13 mouse cellular contexts compared by ENCODE assay signal in the genomic region with DNA sequence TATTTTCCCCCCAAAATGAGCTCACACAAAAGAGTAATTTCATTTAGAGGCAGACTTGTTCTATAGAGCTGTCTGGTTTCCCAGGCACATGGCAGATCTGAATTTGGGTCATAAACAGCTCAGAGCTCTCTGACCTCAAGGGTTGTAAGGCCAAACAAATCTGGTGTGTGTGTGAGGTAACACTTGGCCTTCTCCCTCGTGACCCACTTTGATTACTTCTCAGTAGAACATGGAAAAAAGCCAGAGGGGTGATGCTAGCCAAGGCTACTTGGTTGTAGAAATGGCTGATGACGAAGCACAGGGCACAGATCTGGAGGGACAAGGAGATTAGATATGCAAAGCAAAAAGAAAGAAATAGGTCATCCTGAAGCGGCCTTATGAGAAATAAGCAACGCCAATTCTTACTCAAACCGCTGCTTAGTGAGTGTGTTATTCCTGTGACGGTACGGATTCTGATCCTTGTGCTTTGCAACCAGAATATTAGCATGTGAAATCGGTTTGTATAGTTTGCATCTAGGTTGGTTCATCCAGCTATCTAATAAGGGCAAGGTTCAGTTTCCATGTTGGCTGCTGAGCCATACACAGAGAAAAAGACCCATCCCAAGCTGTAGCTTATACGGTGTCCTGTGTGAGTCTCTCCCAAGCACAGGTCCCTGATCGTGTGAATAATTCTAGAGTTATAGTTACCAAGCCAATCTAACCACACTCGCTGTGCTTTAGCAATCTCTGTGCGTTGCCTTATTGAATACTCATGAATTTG. TPM values are rescaled to one million over a fixed set of nuclear protein-coding genes. Genes with fewer than 3 reads are reported as not detected.
DNase-seq lines count a peak whose midpoint lies in the region; ATAC-seq lines count a peak whose summit lies in the region.
"Had no signal": no experiment of that assay in that cellular context is flagged by ENCODE, and none has a peak within 500 bp of the region (broad histone marks: within the 10 kb centered on the region; RNA-seq: fewer than 3 reads in every experiment).

No protein-coding gene starts in this region.

- no peak for ATAC-seq in hindbrain, embryonic 14.5 days (ENCODE audit: low FRiP score)
- ATAC-seq: Patski had no signal

- WGBS in hindbrain, embryonic 14.5 days, result 89% methylated on average over 12 of the region's 12 CpGs
- WGBS in limb, embryonic 10.5 days, result 87% methylated on average over 12 of the region's 12 CpGs

- DNase-seq in gastrocnemius, adult 18-20 months (ENCODE audit: low spot score), result peak; percentile 89
- DNase-seq in gastrocnemius, postnatal 4 days (ENCODE audit: low spot score in 2 of 2), result no peak
- peak; percentile 35 for DNase-seq in MN1 (ENCODE audit: low spot score)
- DNase-seq in cerebellum, adult 18-20 months, result peak; percentile 65 to 74
- DNase-seq in heart, postnatal 14 days, result peak; percentile 59 to 65
- DNase-seq in frontal cortex, postnatal 36 days (ENCODE audit: low spot score in 2 of 2), result no peak
- no peak for DNase-seq in hindbrain, embryonic 14.5 days (ENCODE audit: low spot score)
- DNase-seq in limb, embryonic 10.5 days (ENCODE audit: low spot score), result no peak

- H3K9ac ChIP-seq in hindbrain, embryonic 14.5 days, result no peak overlapping the region
- H3K9ac ChIP-seq: hindbrain, embryonic 15.5 days; limb, embryonic 12.5 days; neural tube, embryonic 15.5 days; stomach, embryonic 15.5 days had no signal

- no peak overlapping the region for H3K27ac ChIP-seq in hindbrain, embryonic 14.5 days
- H3K27ac ChIP-seq in limb, embryonic 10.5 days, result no peak overlapping the region
- H3K27ac ChIP-seq: hindbrain, embryonic 15.5 days; limb, embryonic 12.5 days; neural tube, embryonic 15.5 days; stomach, embryonic 15.5 days had no signal

- H3K4me2 ChIP-seq in hindbrain, embryonic 14.5 days (replicated peaks), result no peak overlapping the region
- H3K4me2 ChIP-seq: hindbrain, embryonic 15.5 days; limb, embryonic 12.5 days; neural tube, embryonic 15.5 days; stomach, embryonic 15.5 days had no signal

- H3K27me3 ChIP-seq in hindbrain, embryonic 14.5 days (ENCODE audit: control insufficient read depth, insufficient read depth, low read length), result no peaks in the 10 kb centered on the region
- H3K27me3 ChIP-seq in limb, embryonic 10.5 days (ENCODE audit: low read depth, poor library complexity, severe bottlenecking), result no peaks in the 10 kb centered on the region
- H3K27me3 ChIP-seq: hindbrain, embryonic 15.5 days; limb, embryonic 12.5 days; neural tube, embryonic 15.5 days; Patski; stomach, embryonic 15.5 days had no signal

- peaks cover 6% of the 10 kb centered on the region; the same call in 1 of the 2 replicates for H3K9me3 ChIP-seq in hindbrain, embryonic 14.5 days (ENCODE audit: control insufficient read depth, low read length)
- no peaks in the 10 kb centered on the region for H3K9me3 ChIP-seq in limb, embryonic 10.5 days (replicated peaks)
- H3K9me3 ChIP-seq: hindbrain, embryonic 15.5 days; limb, embryonic 12.5 days; neural tube, embryonic 15.5 days; stomach, embryonic 15.5 days had no signal

- H3K4me1 ChIP-seq in hindbrain, embryonic 14.5 days (replicated peaks; ENCODE audit: control insufficient read depth, insufficient read depth, low read length), result no peaks in the 10 kb centered on the region
- peaks cover 11% of the 10 kb centered on the region; the same call in 1 of the 2 replicates for H3K4me1 ChIP-seq in limb, embryonic 10.5 days
- H3K4me1 ChIP-seq: hindbrain, embryonic 15.5 days; limb, embryonic 12.5 days; neural tube, embryonic 15.5 days; stomach, embryonic 15.5 days had no signal

- intact Hi-C loops in heart, postnatal 14 days (cut with DNase I), result no loop called here

- H3K36me3 ChIP-seq in hindbrain, embryonic 14.5 days (replicated peaks; ENCODE audit: control insufficient read depth, insufficient read depth), result no peaks in the 10 kb centered on the region
- no peaks in the 10 kb centered on the region for H3K36me3 ChIP-seq in limb, embryonic 10.5 days
- H3K36me3 ChIP-seq: hindbrain, embryonic 15.5 days; limb, embryonic 12.5 days; neural tube, embryonic 15.5 days; stomach, embryonic 15.5 days had no signal

- H3K4me3 ChIP-seq in hindbrain, embryonic 14.5 days (replicated peaks; ENCODE audit: low read length), result no peak overlapping the region
- H3K4me3 ChIP-seq in limb, embryonic 10.5 days, result no peak overlapping the region
- H3K4me3 ChIP-seq: hindbrain, embryonic 15.5 days; limb, embryonic 12.5 days; neural tube, embryonic 15.5 days; stomach, embryonic 15.5 days had no signal

RNA-seq across cellular contexts. Expression of gene Ccng2, which starts 15.9 kb away (rescaled TPM):
- 1 to 10 TPM; 8.4 to 10.0 TPM for total RNA-seq in gastrocnemius, adult 18-20 months (2021)
- 10 to 100 TPM; 26.9 to 28.7 TPM for total RNA-seq in gastrocnemius, postnatal 4 days (2021)
- total RNA-seq in heart, postnatal 14 days (2021), result 10 to 100 TPM; 19.4 to 22.2 TPM
- polyA plus RNA-seq in hindbrain, embryonic 14.5 days (2014; fragmentation: Nextera tagmentation; extraction: Ambion mirVana), result 78.3 and 82.0 TPM in 2 replicates
- 38.7 and 71.3 TPM in 2 replicates for polyA plus RNA-seq in limb, embryonic 10.5 days (2016; fragmentation: Nextera tagmentation; extraction: Ambion mirVana)

RNA-seq across cellular contexts. Expression of gene 2010109A12Rik, which starts 44.9 kb away (rescaled TPM):
- under 1 TPM; 0.66 to 0.73 TPM for total RNA-seq in gastrocnemius, adult 18-20 months (2021)
- under 1 TPM; 0.60 to 0.61 TPM for total RNA-seq in gastrocnemius, postnatal 4 days (2021)
- under 1 TPM; 0.53 to 0.93 TPM for total RNA-seq in heart, postnatal 14 days (2021)
- polyA plus RNA-seq in hindbrain, embryonic 14.5 days (2014; fragmentation: Nextera tagmentation; extraction: Ambion mirVana), result 0.94 and 1.2 TPM in 2 replicates
- polyA plus RNA-seq in limb, embryonic 10.5 days (2016; fragmentation: Nextera tagmentation; extraction: Ambion mirVana), result 1.8 and 2.2 TPM in 2 replicates

RNA-seq across cellular contexts. Expression of gene Ccni, which starts 44.9 kb away (rescaled TPM):
- total RNA-seq in gastrocnemius, adult 18-20 months (2021), result 10 to 100 TPM; 66.3 to 72.1 TPM
- total RNA-seq in gastrocnemius, postnatal 4 days (2021), result 100 to 1,000 TPM; 159 to 164 TPM
- 100 to 1,000 TPM; 223 to 231 TPM for total RNA-seq in heart, postnatal 14 days (2021)
- 173 and 186 TPM in 2 replicates for polyA plus RNA-seq in hindbrain, embryonic 14.5 days (2014; fragmentation: Nextera tagmentation; extraction: Ambion mirVana)
- polyA plus RNA-seq in limb, embryonic 10.5 days (2016; fragmentation: Nextera tagmentation; extraction: Ambion mirVana), result 96.3 and 121 TPM in 2 replicates

Comparison
In these comparisons a context has a peak if more than half of its experiments do, and no peak if none do; other contexts are left out.
1. DNase-seq: peak in gastrocnemius, adult 18-20 months (single experiment), MN1 (single experiment), cerebellum, adult 18-20 months (2 of 2) and heart, postnatal 14 days (2 of 2); none in gastrocnemius, postnatal 4 days (0 of 2), frontal cortex, postnatal 36 days (0 of 2), hindbrain, embryonic 14.5 days (single experiment) and limb, embryonic 10.5 days (single experiment).